Mouse (Mus musculus) layer of hippocampus, postnatal 10 days (tissue): ENCODE data around the gene Pnma5. TPM values are rescaled to one million over a fixed set of nuclear protein-coding genes. Genes with fewer than 3 reads are reported as not detected.
"Not testable (repeated sequence)": the region's sequence is repeated elsewhere in the genome, so short reads cannot be mapped to it uniquely, and the experiment has no call there.

Source experiments
- DNase-seq, 2 experiments: peaks; one replicate each; pipeline ENCODE4 v3.0.0; 2021; ENCODE audit warnings: low spot score in 2 of 2
- long read RNA-seq: library from polyadenylated mRNA; stranded (forward); transcript quantifications from one replicate; pipeline ENCODE4 v2.0.0, GENCODE M21; 2023
- total RNA-seq, 2 experiments: library from RNA; stranded (reverse); gene quantifications; 2 replicates each; pipeline ENCODE4 v1.2.3; 2021

Gene Pnma5
- under 1 TPM; 0.65 to 0.80 TPM for total RNA-seq
- long read RNA-seq: 0 reads

- no peak for DNase-seq
Observed at GRCm38 (mm10) chrX:73037003-73037402, at the start of gene Pnma5. TSS of gene Pnma5 (minus strand) at chrX:73037103.

- DNase-seq: not testable (repeated sequence)
Observed at GRCm38 (mm10) chrX:73082267-73083055, 45.6 kb upstream of the Pnma5 start, which contains the start of gene Xlr4a. TSS of gene Xlr4a (minus strand) at chrX:73082478.

- DNase-seq: not testable (repeated sequence)
Observed at GRCm38 (mm10) chrX:73066765-73067312, 29.9 kb upstream of the Pnma5 start.

- DNase-seq: peak in 1 of 2 experiments; percentile 16
Observed at GRCm38 (mm10) chrX:73064415-73064793, 27.5 kb upstream of the Pnma5 start, which contains the start of gene Pnma3. TSS of gene Pnma3 (plus strand) at chrX:73064787.

GRCm38 (mm10) chrX:73063512-73064414 lies 26.9 kb upstream of the Pnma5 start:
- DNase-seq: peak; percentile 45 to 63

GRCm38 (mm10) chrX:73062323-73062722 lies 25.4 kb upstream of the Pnma5 start:
- no peak for DNase-seq

- no peak for DNase-seq
Observed at GRCm38 (mm10) chrX:73061528-73061927, 24.6 kb upstream of the Pnma5 start.

GRCm38 (mm10) chrX:73053860-73054563 lies 17.1 kb upstream of the Pnma5 start:
- peak; percentile 97 for DNase-seq

- DNase-seq: no peak
Observed at GRCm38 (mm10) chrX:73039666-73040065, 2.8 kb upstream of the Pnma5 start.

- no peak for DNase-seq
Observed at GRCm38 (mm10) chrX:73038831-73039230, 1.9 kb upstream of the Pnma5 start.

- DNase-seq: no peak
Observed at GRCm38 (mm10) chrX:73012846-73013245, 24.1 kb downstream of the Pnma5 start.

- peak; percentile 94 to 95 for DNase-seq
Observed at GRCm38 (mm10) chrX:73007597-73008479, 29.1 kb downstream of the Pnma5 start.

GRCm38 (mm10) chrX:73005678-73006077 lies 31.2 kb downstream of the Pnma5 start:
- no peak for DNase-seq

- DNase-seq: no peak
Observed at GRCm38 (mm10) chrX:73003110-73003509, 33.8 kb downstream of the Pnma5 start.

- DNase-seq: no peak
Observed at GRCm38 (mm10) chrX:72995542-72995941, 41.4 kb downstream of the Pnma5 start.

GRCm38 (mm10) chrX:72992291-72992919 lies 44.5 kb downstream of the Pnma5 start:
- DNase-seq: no peak

- no peak for DNase-seq
Observed at GRCm38 (mm10) chrX:72990581-72990980, 46.3 kb downstream of the Pnma5 start.

GRCm38 (mm10) chrX:72988431-72988830 lies 48.5 kb downstream of the Pnma5 start:
- DNase-seq: no peak

GRCm38 (mm10) chrX:72987520-72987905 lies 49.4 kb downstream of the Pnma5 start:
- DNase-seq: no peak
